23 mouse cellular contexts compared by ENCODE assay signal in the genomic region with DNA sequence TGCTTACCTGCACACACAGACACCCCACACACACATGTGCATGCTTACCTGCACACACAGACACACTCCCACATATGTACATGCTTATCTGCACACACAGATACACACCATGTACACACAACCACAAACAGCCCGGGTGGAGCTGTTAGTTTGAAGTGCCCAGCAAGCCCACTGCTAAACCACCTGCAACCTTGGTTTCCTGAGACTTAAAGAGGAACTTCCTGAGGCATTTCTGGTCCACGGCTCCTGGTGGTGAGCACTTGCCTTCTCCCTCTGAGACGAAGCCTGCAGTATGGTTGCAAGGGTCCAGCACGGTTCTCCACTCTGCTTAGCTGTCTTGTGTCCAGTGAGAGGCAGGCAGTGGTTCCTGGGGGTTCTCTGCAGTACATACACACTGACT. TPM values are rescaled to one million over a fixed set of nuclear protein-coding genes. Genes with fewer than 3 reads are reported as not detected.
"Had no signal": no experiment of that assay in that cellular context is flagged by ENCODE, and none has a peak within 500 bp of the region (broad histone marks: within the 10 kb centered on the region; RNA-seq: fewer than 3 reads in every experiment).

No protein-coding gene starts in this region.

- H3K4me1 ChIP-seq: liver, embryonic 15.5 days; stomach, embryonic 15.5 days had no signal

- H3K9me3 ChIP-seq: limb, embryonic 13.5 days; liver, embryonic 12.5 days; liver, embryonic 15.5 days; lung, embryonic 15.5 days; midbrain, embryonic 12.5 days; midbrain, embryonic 15.5 days; neural tube, embryonic 13.5 days; stomach, embryonic 15.5 days had no signal

- H3K9ac ChIP-seq: limb, embryonic 13.5 days; liver, embryonic 12.5 days; liver, embryonic 15.5 days; lung, embryonic 15.5 days; midbrain, embryonic 12.5 days; midbrain, embryonic 15.5 days; neural tube, embryonic 13.5 days; stomach, embryonic 15.5 days had no signal

- DNase-seq: kidney, adult 18-20 months; kidney, adult 9 months; kidney, postnatal 14 days; layer of hippocampus, postnatal 36 days; liver; lung, adult 18-20 months; lung, postnatal 10 days; lung, postnatal 36 days; retina, postnatal 1 day; right cerebral cortex, postnatal 25 days; spleen, adult 18-20 months; thymus, postnatal 14 days had no signal

- H3K4me3 ChIP-seq: left cerebral cortex, adult 2 months; limb, embryonic 13.5 days; liver, embryonic 12.5 days; liver, embryonic 15.5 days; lung, embryonic 15.5 days; midbrain, embryonic 12.5 days; midbrain, embryonic 15.5 days; myocyte; neural tube, embryonic 13.5 days; stomach, embryonic 15.5 days had no signal

- H3K36me3 ChIP-seq: limb, embryonic 13.5 days; liver, embryonic 12.5 days; liver, embryonic 15.5 days; lung, embryonic 15.5 days; midbrain, embryonic 12.5 days; midbrain, embryonic 15.5 days; neural tube, embryonic 13.5 days; stomach, embryonic 15.5 days had no signal

- H3K27me3 ChIP-seq: limb, embryonic 13.5 days; liver, embryonic 12.5 days; liver, embryonic 15.5 days; lung, embryonic 15.5 days; midbrain, embryonic 12.5 days; midbrain, embryonic 15.5 days; stomach, embryonic 15.5 days had no signal

- ATAC-seq: liver, embryonic 12.5 days; midbrain, embryonic 15.5 days had no signal

- H3K4me2 ChIP-seq: limb, embryonic 13.5 days; liver, embryonic 12.5 days; liver, embryonic 15.5 days; lung, embryonic 15.5 days; midbrain, embryonic 12.5 days; midbrain, embryonic 15.5 days; neural tube, embryonic 13.5 days; stomach, embryonic 15.5 days had no signal

- H3K27ac ChIP-seq: left cerebral cortex, adult 2 months; limb, embryonic 13.5 days; liver, embryonic 12.5 days; liver, embryonic 15.5 days; lung, embryonic 15.5 days; midbrain, embryonic 12.5 days; midbrain, embryonic 15.5 days; neural tube, embryonic 13.5 days; stomach, embryonic 15.5 days had no signal

RNA-seq across cellular contexts. Expression of a gene that starts 14.3 kb away (rescaled TPM):
- total RNA-seq: monocyte, adult 5-6 weeks had no signal
